Mouse (Mus musculus) forebrain, embryonic 15.5 days (tissue): Measurements from ENCODE around the gene Nav2. TPM values are rescaled to one million over a fixed set of nuclear protein-coding genes. Genes with fewer than 3 reads are reported as not detected.
A peak's percentile ranks its signal among the peaks of the same experiment; 100 is the strongest.

Experiments used
- ATAC-seq: fragments of 200-750 bp; cut with Nextera tagmentation; replicated peaks from 2 replicates; pipeline ENCODE4 v1.8.0; 2017; ENCODE audit warnings: mild to moderate bottlenecking, moderate TSS enrichment, moderate library complexity
- H3K27ac ChIP-seq: fragments of 300-500 bp; sonication (generic); replicated peaks from 2 replicates; pipeline ENCODE4 v1.5.1; 2015; ENCODE audit warnings: mild to moderate bottlenecking, inconsistent platforms
- H3K27me3 ChIP-seq: fragments of 300-500 bp; sonication (generic); 2 replicates; pipeline ENCODE4 v1.6.1; 2015; ENCODE audit warnings: inconsistent platforms
- H3K36me3 ChIP-seq: fragments of 300-500 bp; sonication (generic); 2 replicates; pipeline ENCODE4 v1.6.1; 2015; ENCODE audit warnings: mild to moderate bottlenecking, inconsistent platforms
- H3K4me1 ChIP-seq: fragments of 300-500 bp; sonication (generic); 2 replicates; pipeline ENCODE4 v1.6.1; 2015; ENCODE audit warnings: inconsistent platforms
- H3K4me2 ChIP-seq: fragments of 300-500 bp; sonication (generic); replicated peaks from 2 replicates; pipeline ENCODE4 v1.6.1; 2015; ENCODE audit warnings: mild to moderate bottlenecking, inconsistent platforms
- H3K4me3 ChIP-seq: fragments of 300-500 bp; sonication (generic); 2 replicates; pipeline ENCODE4 v1.5.1; 2015; ENCODE audit warnings: mild to moderate bottlenecking, inconsistent platforms
- H3K9ac ChIP-seq: fragments of 300-500 bp; sonication (generic); replicated peaks from 2 replicates; pipeline ENCODE4 v1.6.1; 2015; ENCODE audit warnings: mild to moderate bottlenecking, inconsistent platforms
- H3K9me3 ChIP-seq: fragments of 300-500 bp; sonication (generic); 2 replicates; pipeline ENCODE4 v1.6.1; 2016; ENCODE audit warnings: inconsistent platforms
- WGBS: fragments of 180-500 bp; shearing (Covaris S2); methylation state at CpG from one replicate; pipeline ENCODE4 v1.1.7; 2015; ENCODE audit warnings: mixed read lengths; 5-methylcytosine and 5-hydroxymethylcytosine counted together
- polyA plus RNA-seq: library from polyadenylated mRNA; unstranded; fragments of >200 nt; fragmentation: Nextera tagmentation; extraction: Ambion mirVana; gene quantifications from 2 replicates; pipeline ENCODE4 v1.2.1, GENCODE M21; 2015

Gene Nav2
- polyA plus RNA-seq, 1 experiment from 2014 or later, result 27.3 TPM

DNA sequence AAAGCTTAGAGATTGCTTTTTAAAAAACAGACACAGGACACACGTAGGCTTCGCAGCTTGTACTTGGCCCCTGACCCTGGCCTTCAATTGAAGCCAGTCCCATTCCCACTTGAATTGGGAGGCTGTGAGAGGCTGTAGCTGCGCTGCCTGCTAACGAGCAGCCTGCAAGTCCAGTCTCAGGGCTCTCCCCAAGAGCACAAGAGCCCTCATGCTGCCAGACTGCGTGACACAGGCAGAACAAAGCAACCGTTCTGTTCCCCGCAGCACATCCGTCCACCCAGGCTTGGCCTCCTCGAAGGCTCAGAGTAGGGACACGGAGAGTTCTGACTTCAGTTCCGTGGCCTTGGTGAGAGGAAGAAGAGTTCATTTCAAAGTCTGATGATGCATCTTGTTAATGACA is 587.6 kb downstream of the Nav2 start:
- H3K4me2 ChIP-seq, result no peak overlapping the region
- H3K4me3 ChIP-seq, result no peak overlapping the region
- peak overlapping the region; percentile 83 for H3K27ac ChIP-seq
- no peak overlapping the region for H3K9ac ChIP-seq
- peak; percentile 52 for ATAC-seq
- H3K27me3 ChIP-seq, result no peaks in the 10 kb centered on the region
- H3K4me1 ChIP-seq, result peaks cover 34% of the 10 kb centered on the region
- 7% methylated on average over 11 of the region's 11 CpGs for WGBS
- H3K36me3 ChIP-seq, result no peaks in the 10 kb centered on the region
- no peaks in the 10 kb centered on the region for H3K9me3 ChIP-seq

DNA sequence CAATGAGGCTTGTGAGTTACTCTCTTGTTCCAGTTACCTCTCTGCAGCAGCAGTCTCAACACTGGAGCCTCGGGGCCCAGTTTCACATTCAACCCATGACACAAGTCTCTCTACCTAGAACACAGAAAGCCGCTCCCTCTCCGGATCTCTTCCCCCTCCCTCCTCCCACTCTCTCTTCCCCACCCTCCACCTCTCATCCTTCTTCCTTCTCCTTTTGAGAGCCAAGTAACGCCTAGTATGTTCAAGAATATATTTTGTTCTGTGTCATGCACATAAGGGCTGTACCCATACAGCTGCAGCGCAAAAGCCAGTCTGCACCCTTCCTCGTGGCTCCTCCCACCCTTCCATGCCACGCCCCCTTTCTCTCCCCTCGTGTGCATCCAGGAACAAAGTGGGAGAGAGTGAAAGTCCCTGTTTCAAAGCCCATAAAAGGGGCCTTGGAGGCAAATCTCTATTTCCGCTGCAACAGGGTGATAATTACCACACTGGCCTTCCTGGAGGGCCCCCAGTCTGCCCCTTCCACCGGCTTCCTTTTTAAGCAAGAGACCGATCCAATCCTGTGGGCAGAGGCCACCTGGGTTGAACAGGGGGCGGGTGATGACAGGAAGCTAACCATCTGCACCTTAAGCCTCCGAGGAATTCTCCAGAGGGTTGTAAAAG is 588.4 kb downstream of the Nav2 start:
- Histone ChIP-seq H3K4me3 (no peak overlapping the region), H3K9ac (no peak overlapping the region), H3K27me3 (no peaks in the 10 kb centered on the region), H3K9me3 (no peaks in the 10 kb centered on the region), H3K36me3 (no peaks in the 10 kb centered on the region), H3K4me1 (peaks cover 34% of the 10 kb centered on the region), H3K27ac (peak overlapping the region; percentile 83), H3K4me2 (no peak overlapping the region)
- WGBS, result 22% methylated on average over 13 of the region's 13 CpGs
- ATAC-seq, result peak; percentile 31

DNA sequence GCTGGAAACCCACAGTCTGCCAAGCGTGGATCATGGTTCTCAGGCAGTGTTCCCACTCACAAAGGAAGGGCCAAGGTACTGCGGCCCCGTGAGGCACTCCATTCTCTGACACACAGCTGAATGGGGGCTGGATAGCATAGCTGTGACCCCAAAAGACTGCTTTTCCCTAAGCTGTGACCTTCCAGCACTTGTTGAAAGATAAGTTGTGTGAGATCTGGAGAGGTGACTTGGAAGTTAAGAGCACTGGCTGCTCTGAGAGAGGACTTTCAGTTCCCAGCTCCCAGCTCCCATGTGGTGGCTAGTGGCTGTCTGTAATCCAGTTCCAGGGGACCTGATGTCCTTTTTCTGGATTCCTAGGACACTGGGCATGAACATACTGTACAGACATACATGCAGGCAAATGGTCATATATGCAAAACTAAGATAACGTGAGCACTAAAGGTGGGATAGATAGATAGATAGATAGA is 588.9 kb downstream of the Nav2 start:
- Histone ChIP-seq H3K27ac (peak overlapping the region; percentile 83), H3K4me2 (no peak overlapping the region), H3K4me1 (peaks cover 34% of the 10 kb centered on the region), H3K9ac (no peak overlapping the region), H3K36me3 (no peaks in the 10 kb centered on the region), H3K4me3 (no peak overlapping the region), H3K27me3 (no peaks in the 10 kb centered on the region), H3K9me3 (no peaks in the 10 kb centered on the region)
- no peak for ATAC-seq
- WGBS, result 63% methylated on average over 4 of the region's 4 CpGs

DNA sequence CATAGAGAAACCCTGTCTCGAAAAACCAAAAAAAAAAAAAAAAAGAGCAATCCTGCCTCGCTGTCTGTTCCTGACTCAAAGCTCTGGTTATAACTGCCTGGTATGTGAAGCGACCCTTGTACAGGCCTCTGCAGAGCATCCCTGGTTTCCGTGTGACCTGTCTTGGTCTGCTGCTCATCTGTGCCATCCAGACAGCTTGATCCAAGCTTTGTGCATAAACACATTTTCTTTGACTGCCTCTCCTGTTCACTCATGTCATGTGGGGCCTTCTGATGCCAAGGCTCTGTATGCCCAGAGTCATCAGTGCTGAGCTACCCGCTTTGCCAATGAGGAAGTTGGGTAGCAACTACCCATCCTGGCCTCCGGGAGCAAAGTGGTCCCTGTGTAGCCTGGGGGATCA is 591.1 kb downstream of the Nav2 start:
- Histone ChIP-seq H3K9ac (no peak overlapping the region), H3K4me3 (no peak overlapping the region), H3K27ac (no peak overlapping the region), H3K36me3 (no peaks in the 10 kb centered on the region), H3K27me3 (no peaks in the 10 kb centered on the region), H3K4me2 (no peak overlapping the region), H3K9me3 (no peaks in the 10 kb centered on the region), H3K4me1 (peaks cover 32% of the 10 kb centered on the region)
- no peak for ATAC-seq
- WGBS, result 78% methylated on average over 6 of the region's 6 CpGs

DNA sequence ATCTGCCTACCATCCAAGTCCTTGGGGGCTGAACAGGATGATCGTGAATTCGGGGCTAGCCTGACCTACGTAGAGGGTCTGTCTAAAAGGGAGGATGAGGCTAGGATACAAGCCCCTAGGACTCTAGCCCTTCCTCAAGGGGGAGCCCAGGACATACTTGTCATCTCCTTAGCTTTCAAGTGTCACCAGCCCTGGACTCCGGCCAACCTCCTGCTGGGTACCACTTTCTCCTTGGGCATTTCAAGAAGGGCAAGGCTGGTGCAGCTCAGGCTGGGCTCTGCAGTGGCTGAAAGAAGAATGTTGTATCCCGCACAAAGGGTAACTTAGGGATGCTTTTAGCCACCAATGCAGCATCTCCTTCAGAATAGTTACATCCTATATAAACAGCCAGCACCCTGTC is 592.4 kb downstream of the Nav2 start:
- no peak for ATAC-seq
- Histone ChIP-seq H3K27ac (no peak overlapping the region), H3K27me3 (no peaks in the 10 kb centered on the region), H3K4me3 (no peak overlapping the region), H3K4me1 (peaks cover 20% of the 10 kb centered on the region), H3K9me3 (no peaks in the 10 kb centered on the region), H3K36me3 (no peaks in the 10 kb centered on the region), H3K9ac (no peak overlapping the region), H3K4me2 (no peak overlapping the region)
- WGBS, result 96% methylated on average over 5 of the region's 5 CpGs

DNA sequence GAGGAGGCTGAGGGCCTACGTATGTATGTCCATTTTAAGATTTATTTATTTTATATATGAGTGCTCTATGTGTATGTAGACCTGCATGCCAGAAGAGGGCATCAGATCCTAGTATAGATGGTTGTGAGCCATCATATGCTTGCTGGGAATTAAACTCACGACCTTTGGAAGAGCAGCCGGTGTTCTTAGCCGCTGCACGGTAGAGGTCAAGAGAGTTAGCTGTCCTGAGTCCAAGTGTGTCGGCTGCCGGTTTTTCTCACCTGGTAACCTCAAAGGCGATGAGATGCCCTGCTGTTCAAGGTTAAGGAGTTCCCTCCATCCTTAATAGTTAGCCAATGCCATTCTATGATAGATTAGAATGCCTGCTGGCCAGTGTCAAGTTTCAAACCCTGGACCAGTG is 594.9 kb downstream of the Nav2 start:
- H3K36me3 ChIP-seq, result no peaks in the 10 kb centered on the region
- H3K27ac ChIP-seq, result no peak overlapping the region
- H3K4me3 ChIP-seq, result no peak overlapping the region
- no peaks in the 10 kb centered on the region for H3K9me3 ChIP-seq
- H3K4me1 ChIP-seq, result peaks cover 5% of the 10 kb centered on the region
- 75% methylated on average over 8 of the region's 8 CpGs for WGBS
- no peak overlapping the region for H3K4me2 ChIP-seq
- ATAC-seq, result no peak
- no peak overlapping the region for H3K9ac ChIP-seq
- no peaks in the 10 kb centered on the region for H3K27me3 ChIP-seq

DNA sequence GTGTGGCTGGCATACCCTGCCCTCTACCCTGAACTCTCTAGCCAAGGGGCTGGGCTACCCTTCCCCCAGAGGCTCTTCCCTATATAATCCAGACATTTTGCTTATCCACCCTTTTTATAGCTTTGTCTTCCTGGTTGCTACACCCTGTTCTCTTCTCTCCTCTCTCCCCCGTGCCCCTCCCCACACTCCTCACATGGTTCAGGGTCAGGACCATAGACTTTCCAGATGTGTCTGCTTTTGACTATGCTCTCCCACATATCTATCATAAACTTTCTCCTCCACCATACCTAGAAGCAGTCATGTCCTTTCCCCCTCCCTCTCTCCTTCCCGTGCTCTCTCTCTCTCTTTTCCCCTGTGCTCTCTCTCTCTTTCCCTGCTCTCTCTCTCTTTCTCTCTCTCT is 595.4 kb downstream of the Nav2 start:
- Histone ChIP-seq H3K36me3 (no peaks in the 10 kb centered on the region), H3K27me3 (no peaks in the 10 kb centered on the region), H3K27ac (no peak overlapping the region), H3K4me2 (no peak overlapping the region), H3K9me3 (no peaks in the 10 kb centered on the region), H3K4me3 (no peak overlapping the region), H3K9ac (no peak overlapping the region), H3K4me1 (peaks cover 5% of the 10 kb centered on the region)
- ATAC-seq, result no peak
- 39% methylated on average over 2 of the region's 2 CpGs for WGBS

DNA sequence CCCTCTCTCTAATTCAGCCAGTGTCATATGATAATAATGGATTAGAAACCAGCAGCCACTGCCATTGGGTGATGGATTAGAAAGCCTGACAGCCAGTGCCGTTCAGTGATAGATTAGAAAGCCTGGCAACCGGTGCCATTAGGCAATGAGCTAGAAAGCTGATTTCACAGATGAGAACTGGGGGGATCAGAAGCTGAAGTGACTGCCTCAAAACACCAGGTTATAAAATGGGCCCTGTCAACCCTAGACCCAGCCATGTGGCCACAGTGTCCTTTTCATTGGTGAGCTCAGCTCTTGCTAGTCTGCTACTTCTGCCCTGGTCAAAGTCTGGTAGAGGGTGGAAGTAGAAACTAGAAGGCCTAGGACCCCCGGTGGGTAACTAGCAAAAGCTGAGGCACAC is 595.8 kb downstream of the Nav2 start:
- Histone ChIP-seq H3K9me3 (no peaks in the 10 kb centered on the region), H3K4me3 (no peak overlapping the region), H3K4me2 (no peak overlapping the region), H3K27me3 (no peaks in the 10 kb centered on the region), H3K36me3 (no peaks in the 10 kb centered on the region), H3K27ac (no peak overlapping the region), H3K4me1 (peaks cover 5% of the 10 kb centered on the region), H3K9ac (no peak overlapping the region)
- WGBS, result 6% methylated on average over 3 of the region's 3 CpGs
- ATAC-seq, result no peak

DNA sequence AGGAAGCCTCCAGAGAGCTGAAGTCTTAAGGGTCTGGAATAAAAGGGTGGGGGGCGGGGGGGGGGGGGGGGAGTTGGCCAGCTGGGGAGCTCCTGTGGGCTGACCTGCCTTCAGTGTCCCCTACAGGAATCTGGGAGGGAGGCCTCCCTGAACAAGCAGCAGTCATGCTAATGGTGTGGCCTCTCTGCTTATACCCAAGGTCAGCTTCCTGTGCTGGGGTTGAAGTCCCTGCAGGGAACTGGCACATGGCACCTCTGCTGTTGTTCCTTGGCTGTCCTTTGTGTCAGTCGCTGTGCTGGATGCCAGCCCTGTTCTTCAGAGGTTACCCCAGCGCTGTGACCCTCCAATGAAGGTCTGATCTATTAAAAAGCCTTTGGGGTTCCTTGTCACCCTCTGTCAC is 596.5 kb downstream of the Nav2 start:
- WGBS, result 10% methylated on average over 2 of the region's 3 CpGs
- Histone ChIP-seq H3K4me2 (no peak overlapping the region), H3K27ac (no peak overlapping the region), H3K27me3 (no peaks in the 10 kb centered on the region), H3K4me3 (no peak overlapping the region), H3K4me1 (peaks cover 5% of the 10 kb centered on the region), H3K36me3 (no peaks in the 10 kb centered on the region), H3K9ac (no peak overlapping the region), H3K9me3 (no peaks in the 10 kb centered on the region)
- no peak for ATAC-seq

DNA sequence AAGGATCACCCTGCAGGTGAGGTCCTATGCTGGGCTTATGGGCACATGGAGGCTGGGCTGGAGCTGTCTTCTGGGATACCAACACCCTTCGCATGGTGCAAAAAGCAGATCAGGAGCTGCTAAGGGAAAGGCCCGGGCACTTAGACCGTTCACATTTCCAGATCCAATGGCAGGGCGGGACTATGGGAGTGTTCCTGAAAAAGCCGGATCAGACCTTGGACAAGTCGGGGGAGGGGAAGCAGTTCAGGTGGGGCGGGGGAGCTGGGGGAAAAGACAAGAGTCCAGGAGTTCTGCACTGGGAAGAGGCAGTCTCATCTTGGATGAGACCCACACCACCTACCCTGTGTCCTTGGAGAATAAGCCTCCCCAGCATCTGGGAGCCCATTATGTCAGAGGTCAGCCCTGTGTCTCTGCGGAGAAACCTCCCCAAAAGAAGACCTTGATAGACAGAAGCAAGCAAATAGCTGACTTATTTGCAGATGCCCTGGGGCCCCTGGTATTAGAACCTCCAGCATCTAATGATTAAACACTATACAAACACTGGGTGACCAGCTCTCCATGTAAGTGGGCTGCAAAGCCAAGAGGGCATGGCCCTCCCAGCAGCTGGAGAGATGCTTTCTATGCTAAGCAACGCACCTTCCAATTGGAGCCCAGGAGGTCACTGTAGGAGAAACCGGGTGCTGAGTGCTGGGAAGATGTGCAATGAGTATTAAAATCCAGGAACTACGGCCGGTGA is 597.7 kb downstream of the Nav2 start:
- WGBS, result 70% methylated on average over 12 of the region's 12 CpGs
- ATAC-seq, result no peak
- Histone ChIP-seq H3K27ac (no peak overlapping the region), H3K9ac (no peak overlapping the region), H3K4me1 (peaks cover 5% of the 10 kb centered on the region), H3K27me3 (no peaks in the 10 kb centered on the region), H3K36me3 (no peaks in the 10 kb centered on the region), H3K4me3 (no peak overlapping the region), H3K4me2 (no peak overlapping the region), H3K9me3 (no peaks in the 10 kb centered on the region)

DNA sequence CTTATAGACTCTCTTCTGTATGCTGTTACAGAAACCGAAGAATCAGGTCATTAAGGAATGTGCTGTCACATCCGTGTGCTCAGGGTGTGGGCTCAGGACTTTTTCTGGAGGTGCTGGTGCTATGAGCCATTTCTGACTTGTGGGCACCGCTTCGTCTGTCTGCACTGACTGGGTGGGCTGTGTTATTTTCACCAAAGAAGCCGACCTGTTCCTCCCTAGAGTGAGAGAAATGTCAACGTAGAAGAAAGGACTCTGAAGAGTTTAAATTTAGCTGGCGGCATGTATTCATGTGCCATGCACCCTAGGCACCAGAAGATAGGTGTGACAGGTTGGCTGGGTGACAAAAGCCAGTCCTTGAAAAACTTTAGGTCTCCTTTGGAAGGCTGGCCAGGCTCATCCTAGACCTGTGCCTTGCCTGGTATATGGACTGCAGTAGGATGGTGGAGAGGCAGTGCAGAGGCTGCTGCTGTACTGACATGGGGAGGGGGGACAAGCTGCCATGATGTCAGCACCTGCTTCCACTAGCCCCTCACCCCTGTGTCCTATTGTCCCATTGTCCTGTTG is 599.5 kb downstream of the Nav2 start:
- H3K4me3 ChIP-seq, result no peak overlapping the region
- 83% methylated on average over 7 of the region's 7 CpGs for WGBS

DNA sequence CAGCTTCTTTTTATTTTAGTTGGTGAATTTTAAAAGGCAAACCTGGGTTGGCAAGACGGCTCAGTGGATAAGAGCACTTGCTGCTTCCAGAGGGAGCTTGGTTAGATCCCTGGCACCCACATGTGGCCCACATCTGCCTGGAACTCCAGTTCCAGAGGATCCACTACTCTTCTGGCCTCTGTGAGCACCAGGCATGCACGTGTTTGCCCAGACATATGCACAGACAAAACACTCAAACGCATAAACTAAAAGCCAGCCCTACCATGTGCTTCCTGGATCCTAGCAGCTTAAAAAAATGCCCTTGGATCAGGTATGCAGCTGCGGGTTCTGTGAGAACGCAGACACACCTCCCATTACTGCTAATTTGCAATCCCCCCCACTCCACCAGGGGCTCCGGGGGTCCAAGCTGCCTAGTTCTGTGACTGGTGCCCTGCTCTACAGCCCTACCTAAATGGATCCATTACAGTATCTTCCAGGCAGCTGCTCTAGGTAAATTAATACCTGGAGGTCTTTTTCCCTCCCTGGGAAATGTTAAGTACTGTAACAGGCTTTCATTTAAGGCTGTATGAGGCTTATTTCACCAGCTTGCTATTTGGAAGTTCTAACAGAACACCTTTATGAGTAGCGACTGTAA is 603.4 kb downstream of the Nav2 start:
- WGBS, result 63% methylated on average over 7 of the region's 7 CpGs

More for the DNA sequence above, 599.5 kb downstream of the Nav2 start:
- Histone ChIP-seq H3K27ac (no peak overlapping the region), H3K9me3 (no peaks in the 10 kb centered on the region), H3K36me3 (no peaks in the 10 kb centered on the region), H3K4me2 (no peak overlapping the region), H3K9ac (no peak overlapping the region), H3K4me1 (peaks cover 5% of the 10 kb centered on the region), H3K27me3 (no peaks in the 10 kb centered on the region)
- ATAC-seq, result no peak

More for the DNA sequence above, 603.4 kb downstream of the Nav2 start:
- Histone ChIP-seq H3K27me3 (no peaks in the 10 kb centered on the region), H3K36me3 (no peaks in the 10 kb centered on the region), H3K4me1 (no peaks in the 10 kb centered on the region), H3K9me3 (no peaks in the 10 kb centered on the region), H3K4me2 (no peak overlapping the region), H3K4me3 (no peak overlapping the region), H3K9ac (no peak overlapping the region), H3K27ac (no peak overlapping the region)
- ATAC-seq, result no peak
